Mouse (Mus musculus) stomach, postnatal 0 days (tissue): Measurements from ENCODE around the gene Kctd19. TPM values are rescaled to one million over a fixed set of nuclear protein-coding genes. Genes with fewer than 3 reads are reported as not detected.

ENCODE experiments used
- ATAC-seq: fragments of 200-750 bp; cut with Nextera tagmentation; 2 replicates; pipeline ENCODE4 v1.8.0; 2017; ENCODE audit not compliant: low FRiP score, low TSS enrichment
- DNase-seq: peaks from one replicate; pipeline ENCODE4 v3.0.0-alpha.2; 2016; ENCODE audit warnings: low spot score
- H3K27ac ChIP-seq: fragments of 300-500 bp; sonication (generic); replicated peaks from 2 replicates; pipeline ENCODE4 v1.5.1; 2014; ENCODE audit warnings: mild to moderate bottlenecking, control low read depth
- H3K27me3 ChIP-seq: fragments of 300-500 bp; sonication (generic); 2 replicates; pipeline ENCODE4 v1.6.1; 2014; ENCODE audit warnings: low read length; ENCODE audit not compliant: control insufficient read depth, insufficient read depth
- H3K36me3 ChIP-seq: fragments of 300-500 bp; sonication (generic); 2 replicates; pipeline ENCODE4 v1.6.1; 2014; ENCODE audit warnings: low read length, mixed read lengths; ENCODE audit not compliant: control insufficient read depth, insufficient read depth
- H3K4me1 ChIP-seq: fragments of 300-500 bp; sonication (generic); replicated peaks from 2 replicates; pipeline ENCODE4 v1.6.1; 2014; ENCODE audit warnings: antibody characterized with exemption; ENCODE audit not compliant: control insufficient read depth, insufficient read depth
- H3K4me2 ChIP-seq: fragments of 300-500 bp; sonication (generic); replicated peaks from 2 replicates; pipeline ENCODE4 v1.6.1; 2014; ENCODE audit warnings: low read depth, mild to moderate bottlenecking, control low read depth, moderate library complexity
- H3K4me3 ChIP-seq: fragments of 300-500 bp; sonication (generic); 2 replicates; pipeline ENCODE4 v1.5.1; 2014; ENCODE audit warnings: low read depth, low read length, control low read depth
- H3K9ac ChIP-seq: fragments of 300-500 bp; sonication (generic); 2 replicates; pipeline ENCODE4 v1.6.1; 2014; ENCODE audit warnings: mild to moderate bottlenecking, low read length, control low read depth, mixed read lengths
- H3K9me3 ChIP-seq: fragments of 300-500 bp; sonication (generic); 2 replicates; pipeline ENCODE4 v1.6.1; 2016; ENCODE audit warnings: low read length; ENCODE audit not compliant: control insufficient read depth
- CTCF ChIP-seq: IDR thresholded peaks from 2 replicates; pipeline ENCODE4 v1.5.1; 2016; ENCODE audit warnings: antibody characterized with exemption, low read depth, mild to moderate bottlenecking, moderate library complexity
- EP300 ChIP-seq: optimal IDR thresholded peaks from 2 replicates; pipeline ENCODE3; 2016; ENCODE audit warnings: antibody characterized with exemption
- WGBS: fragments of 180-500 bp; shearing (Covaris S2); extraction: QIAGEN DNeasy Blood & Tissue Kit; methylation state at CpG from one replicate; pipeline ENCODE4 v1.1.7; 2014; 5-methylcytosine and 5-hydroxymethylcytosine counted together
- polyA plus RNA-seq: library from polyadenylated mRNA; unstranded; fragments of >200 nt; fragmentation: Nextera tagmentation; extraction: Ambion mirVana; gene quantifications from 2 replicates; pipeline ENCODE4 v1.2.1, GENCODE M21; 2015

Gene Kctd19
- polyA plus RNA-seq, 1 experiment from 2014 or later, result not detected

DNA sequence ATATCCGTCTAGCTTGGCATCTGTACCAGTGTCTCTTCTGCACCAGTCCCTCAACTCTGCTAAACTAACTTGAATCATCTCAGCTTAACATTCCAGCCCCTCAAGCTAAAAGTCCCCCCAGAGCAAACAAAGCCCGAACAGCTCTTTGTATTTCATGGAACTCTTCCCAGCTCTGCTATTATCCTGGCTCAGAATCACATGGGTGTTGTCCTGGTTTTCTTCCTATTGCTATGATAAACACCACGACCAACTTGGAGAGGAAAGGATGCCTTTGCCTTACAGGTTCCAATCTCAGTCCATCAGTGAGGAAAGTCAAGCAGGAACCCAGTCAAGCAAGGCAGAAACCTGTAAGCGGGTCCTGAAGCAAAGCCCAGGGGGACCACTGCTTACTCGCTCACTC lies 20.2 kb upstream of the Kctd19 start:
- no peaks in the 10 kb centered on the region for H3K9me3 ChIP-seq
- TF ChIP-seq CTCF, result no peak
- no peak for TF ChIP-seq EP300
- H3K27ac ChIP-seq, result no peak overlapping the region
- ATAC-seq, result no peak
- DNase-seq, result no peak
- no peaks in the 10 kb centered on the region for H3K27me3 ChIP-seq
- no peak overlapping the region for H3K4me3 ChIP-seq
- no peaks in the 10 kb centered on the region for H3K36me3 ChIP-seq
- 30% methylated on average over 5 of the region's 5 CpGs for WGBS
- no peaks in the 10 kb centered on the region for H3K4me1 ChIP-seq
- no peak overlapping the region for H3K9ac ChIP-seq
- H3K4me2 ChIP-seq, result no peak overlapping the region

DNA sequence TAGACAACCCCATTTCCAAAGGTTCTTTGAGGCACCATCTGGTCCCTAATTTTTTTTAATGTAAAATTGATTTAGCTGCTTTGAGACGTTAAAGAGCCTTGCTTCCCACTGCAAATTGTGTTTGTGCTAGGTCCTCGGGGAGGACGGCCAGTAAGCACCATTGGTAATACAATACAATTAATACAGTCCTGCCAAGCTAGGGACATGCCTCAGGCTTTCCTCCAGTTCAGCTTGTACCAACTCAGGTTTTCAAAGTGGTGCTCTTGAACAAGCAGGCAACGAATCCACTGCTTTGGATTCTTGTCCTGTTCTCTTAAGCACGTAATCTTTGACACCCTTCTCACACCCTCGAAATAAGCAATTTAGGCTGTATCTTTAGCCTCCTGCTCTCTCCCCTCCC lies 19.7 kb upstream of the Kctd19 start:
- no peak overlapping the region for H3K4me3 ChIP-seq
- no peaks in the 10 kb centered on the region for H3K36me3 ChIP-seq
- no peak overlapping the region for H3K4me2 ChIP-seq
- ATAC-seq (no peak), DNase-seq (no peak)
- no peaks in the 10 kb centered on the region for H3K9me3 ChIP-seq
- no peaks in the 10 kb centered on the region for H3K4me1 ChIP-seq
- H3K9ac ChIP-seq, result no peak overlapping the region
- H3K27me3 ChIP-seq, result no peaks in the 10 kb centered on the region
- 42% methylated on average over 6 of the region's 6 CpGs for WGBS
- no peak overlapping the region for H3K27ac ChIP-seq
- TF ChIP-seq CTCF, result no peak
- TF ChIP-seq EP300, result no peak

DNA sequence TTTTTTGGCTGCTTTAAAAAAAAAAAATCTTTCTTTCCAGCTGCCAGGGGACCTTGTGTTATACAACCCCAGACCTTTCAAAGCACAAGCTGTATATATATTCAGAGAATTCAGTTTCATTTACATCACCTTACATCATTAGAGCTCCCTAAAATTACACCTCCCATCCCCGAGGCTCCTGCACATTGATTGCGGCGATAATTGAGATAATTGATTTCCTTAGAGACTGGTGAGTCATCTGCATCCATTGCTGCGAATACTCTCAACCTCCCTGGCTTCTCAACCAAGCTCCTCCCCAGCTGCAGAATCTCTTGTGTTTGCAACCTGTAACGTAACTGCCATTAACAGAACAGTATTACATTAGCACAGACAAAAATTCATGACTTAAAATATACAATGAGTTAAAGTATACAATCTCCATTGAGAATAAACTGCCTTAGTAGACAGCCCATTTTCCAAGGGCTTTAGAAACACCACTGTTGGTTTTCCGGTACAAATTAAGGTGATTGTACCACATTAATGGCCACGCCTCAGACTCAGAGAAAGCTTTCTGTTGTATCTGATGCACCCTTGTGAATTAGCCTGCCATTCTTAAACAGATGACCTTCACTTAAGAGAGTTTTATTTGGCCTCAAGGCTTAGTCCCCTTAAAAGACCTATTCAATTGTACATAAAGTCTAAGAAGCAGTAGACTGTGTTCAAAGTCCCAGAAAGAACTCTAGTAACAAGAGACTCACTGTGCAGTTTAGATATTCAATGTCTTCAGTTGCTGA lies 18.6 kb upstream of the Kctd19 start:
- 52% methylated on average over 7 of the region's 7 CpGs for WGBS
- H3K27ac ChIP-seq, result no peak overlapping the region
- no peak for DNase-seq
- no peak for ATAC-seq
- no peak overlapping the region for H3K4me3 ChIP-seq
- no peaks in the 10 kb centered on the region for H3K27me3 ChIP-seq
- no peak overlapping the region for H3K4me2 ChIP-seq
- H3K9ac ChIP-seq, result no peak overlapping the region
- no peaks in the 10 kb centered on the region for H3K9me3 ChIP-seq
- H3K36me3 ChIP-seq, result no peaks in the 10 kb centered on the region
- H3K4me1 ChIP-seq, result no peaks in the 10 kb centered on the region
- TF ChIP-seq EP300 (no peak), CTCF (no peak)

DNA sequence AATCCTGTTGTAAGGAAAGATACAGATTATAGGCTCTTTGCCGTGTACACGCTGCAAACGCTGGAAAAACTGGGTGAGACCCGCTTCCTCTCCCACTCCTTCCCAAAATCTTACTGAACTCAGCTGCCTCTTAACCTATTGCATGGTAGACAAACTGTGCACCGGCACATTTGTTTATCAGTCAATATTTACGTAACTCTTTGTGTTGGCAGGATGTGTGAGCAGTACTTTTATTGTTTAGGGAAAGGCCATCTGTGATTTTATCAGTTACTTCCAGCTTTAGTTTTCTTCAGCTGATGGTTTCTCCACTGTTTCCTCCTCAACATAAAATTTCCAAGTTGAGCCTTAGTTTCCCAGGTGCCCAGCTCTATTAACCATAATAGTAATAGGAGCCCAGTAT lies 13.6 kb upstream of the Kctd19 start:
- no peak overlapping the region for H3K4me2 ChIP-seq
- WGBS, result 38% methylated on average over 6 of the region's 6 CpGs
- ATAC-seq (no peak), DNase-seq (no peak)
- H3K4me3 ChIP-seq, result no peak overlapping the region
- no peaks in the 10 kb centered on the region for H3K36me3 ChIP-seq
- TF ChIP-seq CTCF (no peak), EP300 (no peak)
- no peak overlapping the region for H3K27ac ChIP-seq
- no peaks in the 10 kb centered on the region for H3K4me1 ChIP-seq
- no peaks in the 10 kb centered on the region for H3K9me3 ChIP-seq
- H3K9ac ChIP-seq, result no peak overlapping the region
- H3K27me3 ChIP-seq, result no peaks in the 10 kb centered on the region

DNA sequence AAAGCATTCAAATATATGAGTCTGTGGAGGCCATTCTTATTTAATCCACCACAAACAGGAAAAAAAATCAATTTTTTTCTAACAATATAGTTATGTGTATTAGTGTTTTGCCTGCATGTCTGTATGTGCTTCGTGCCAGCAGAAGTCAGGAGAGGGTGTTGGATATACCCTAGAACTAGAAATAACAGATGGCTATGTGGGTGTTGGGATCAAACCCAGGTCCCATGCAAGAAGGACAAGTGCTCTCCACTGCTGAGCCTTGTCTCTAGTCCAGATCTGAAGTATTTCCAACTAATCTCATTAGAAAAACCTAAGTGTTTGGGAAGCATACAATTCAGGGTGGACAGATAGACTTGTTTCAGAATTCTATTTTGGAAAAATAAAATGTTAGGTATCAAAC lies 8.7 kb upstream of the Kctd19 start:
- Histone ChIP-seq H3K4me3 (no peak overlapping the region), H3K27ac (no peak overlapping the region), H3K4me1 (no peaks in the 10 kb centered on the region), H3K36me3 (no peaks in the 10 kb centered on the region), H3K27me3 (no peaks in the 10 kb centered on the region), H3K4me2 (no peak overlapping the region), H3K9ac (no peak overlapping the region), H3K9me3 (no peaks in the 10 kb centered on the region)
- no peak for ATAC-seq
- TF ChIP-seq CTCF, result no peak
- TF ChIP-seq EP300, result no peak
- 50% methylated on average over 1 of the region's 1 CpGs for WGBS
- DNase-seq, result no peak

DNA sequence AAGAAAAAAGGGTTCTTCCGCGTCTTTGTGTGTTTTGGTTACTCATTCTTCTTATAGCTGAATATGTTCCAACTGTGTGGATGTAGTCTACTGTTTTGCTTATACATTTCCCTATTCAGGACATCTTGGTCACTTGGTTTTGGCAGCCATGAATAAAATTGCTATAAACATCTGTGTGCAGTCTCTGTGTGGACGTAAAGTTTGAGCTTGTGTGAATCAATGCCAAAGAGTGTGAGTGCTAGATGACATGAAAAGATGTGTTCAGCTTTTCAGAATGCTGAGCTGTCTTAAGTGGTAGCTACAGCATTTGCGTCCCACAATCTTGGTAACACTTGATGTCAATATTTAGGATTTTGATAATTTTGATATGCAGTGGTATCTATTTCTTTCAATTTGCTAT lies 6.5 kb upstream of the Kctd19 start:
- H3K9me3 ChIP-seq, result no peaks in the 10 kb centered on the region
- WGBS, result 64% methylated on average over 4 of the region's 4 CpGs
- no peaks in the 10 kb centered on the region for H3K4me1 ChIP-seq
- no peaks in the 10 kb centered on the region for H3K27me3 ChIP-seq
- H3K4me3 ChIP-seq, result no peak overlapping the region
- ATAC-seq, result no peak
- no peak overlapping the region for H3K9ac ChIP-seq
- TF ChIP-seq EP300, result no peak
- no peak for TF ChIP-seq CTCF
- no peak for DNase-seq
- no peak overlapping the region for H3K27ac ChIP-seq
- no peak overlapping the region for H3K4me2 ChIP-seq
- no peaks in the 10 kb centered on the region for H3K36me3 ChIP-seq
